Mouse (Mus musculus) stomach, postnatal 0 days (tissue): ENCODE results near the gene Defb25.

ENCODE experiments used
- CTCF ChIP-seq: IDR thresholded peaks from 2 replicates; pipeline ENCODE4 v1.5.1; 2016; ENCODE audit warnings: antibody characterized with exemption, low read depth, mild to moderate bottlenecking, moderate library complexity
- EP300 ChIP-seq: optimal IDR thresholded peaks from 2 replicates; pipeline ENCODE3; 2016; ENCODE audit warnings: antibody characterized with exemption

DNA sequence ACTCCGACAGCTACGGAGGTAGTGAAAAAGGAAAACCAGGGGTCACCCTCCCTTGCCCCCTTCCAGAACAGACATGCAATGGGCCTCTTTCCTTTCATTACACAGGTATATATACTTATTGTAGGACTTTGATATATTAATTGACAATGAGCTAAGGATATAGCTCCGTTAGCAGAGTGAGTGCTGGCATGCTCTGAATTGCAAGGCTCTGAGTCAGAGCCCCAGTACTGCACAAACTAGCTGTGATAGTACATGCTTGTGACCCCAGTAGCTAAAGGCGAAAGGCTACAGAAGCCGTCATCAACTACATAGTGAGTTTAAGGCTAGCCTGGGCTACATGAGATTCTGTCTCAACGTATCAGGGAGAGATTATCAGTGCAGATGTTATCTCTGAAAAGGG, 7.1 kb upstream of the Defb25 start:
- TF ChIP-seq CTCF = no peak
- no peak for TF ChIP-seq EP300
